ENCODE assay signal across 9 mouse cellular contexts in the genomic region with DNA sequence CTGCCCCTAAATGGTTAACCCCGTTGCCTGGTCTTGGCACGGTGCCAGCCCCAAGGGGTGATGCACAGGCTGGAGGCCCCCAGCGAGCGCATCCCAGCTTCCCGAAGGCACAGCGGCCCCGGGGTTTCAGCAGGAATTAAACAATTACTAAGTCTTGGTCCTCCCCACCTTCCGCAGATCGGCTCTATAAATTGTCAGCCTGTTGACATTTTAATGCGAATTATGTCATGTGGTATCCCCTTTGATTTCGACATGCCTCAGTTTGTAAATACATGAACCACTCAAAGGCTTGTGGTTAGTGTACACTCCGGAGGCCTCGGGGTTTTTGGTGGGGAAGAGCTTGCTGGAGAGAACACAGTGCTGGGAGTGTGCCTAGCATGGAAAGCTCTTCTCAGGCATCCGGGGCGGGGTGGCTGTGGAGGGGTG.
DNase-seq lines count a peak whose midpoint lies in the region; ATAC-seq and TF ChIP-seq lines count a peak whose summit lies in the region.
"Had no signal": no experiment of that assay in that cellular context is flagged by ENCODE, and none has a peak within 500 bp of the region (broad histone marks: within the 10 kb centered on the region; RNA-seq: fewer than 3 reads in every experiment).

No protein-coding gene starts in this region.

- no peaks in the 10 kb centered on the region for H3K9me3 ChIP-seq in embryonic facial prominence, embryonic 12.5 days
- no peaks in the 10 kb centered on the region for H3K9me3 ChIP-seq in embryonic facial prominence, embryonic 10.5 days
- H3K9me3 ChIP-seq in lung, postnatal 0 days (ENCODE audit: low read length), result no peaks in the 10 kb centered on the region

- DNase-seq in embryonic facial prominence, embryonic 10.5 days (ENCODE audit: low spot score), result no peak
- peak; percentile 18 for DNase-seq in thymus, postnatal 14 days
- no peak for DNase-seq in thymus, adult 18-20 months
- DNase-seq in lung, postnatal 0 days (ENCODE audit: low spot score), result peak; percentile 89
- DNase-seq in urinary bladder, postnatal 25 days (ENCODE audit: low spot score), result peak; percentile 33
- no peak for DNase-seq in c-Kit-positive CD71-positive TER-119-positive erythroid progenitor cells, embryonic 14.5 days (ENCODE audit: low spot score)
- DNase-seq in right cerebral cortex, adult 2 months (ENCODE audit: low spot score in 2 of 2), result no peak

- no peak overlapping the region for H3K4me3 ChIP-seq in embryonic facial prominence, embryonic 12.5 days
- H3K4me3 ChIP-seq in embryonic facial prominence, embryonic 10.5 days, result no peak overlapping the region
- H3K4me3 ChIP-seq in lung, postnatal 0 days (ENCODE audit: low read depth, low read length), result no peak overlapping the region

- no peak overlapping the region for H3K9ac ChIP-seq in embryonic facial prominence, embryonic 12.5 days
- no peak overlapping the region for H3K9ac ChIP-seq in lung, postnatal 0 days (replicated peaks; ENCODE audit: low read depth)

- TF ChIP-seq EP300 in lung, postnatal 0 days (IDR thresholded peaks at IDR 0.05), result peak; percentile 44; the same call in 1 of the 2 replicates

- peak overlapping the region; percentile 17; the same call in 1 of the 2 replicates for H3K27ac ChIP-seq in embryonic facial prominence, embryonic 12.5 days
- no peak overlapping the region for H3K27ac ChIP-seq in embryonic facial prominence, embryonic 10.5 days (replicated peaks)
- peak overlapping the region; percentile 43; the same call in 1 of the 2 replicates for H3K27ac ChIP-seq in lung, postnatal 0 days (ENCODE audit: low read length)

- 0 out of 2 replicates have a peak, but pooled peaks have one; percentile 53 for ATAC-seq in embryonic facial prominence, embryonic 12.5 days (ENCODE audit: insufficient number of reproducible peaks, insufficient read depth, low FRiP score, low TSS enrichment)
- ATAC-seq in lung, postnatal 0 days, result peak; percentile 67

- H3K4me2 ChIP-seq in embryonic facial prominence, embryonic 12.5 days (replicated peaks), result 0 out of 2 replicates have a peak overlapping the region, but pooled peaks have one; percentile 11
- H3K4me2 ChIP-seq in lung, postnatal 0 days (replicated peaks; ENCODE audit: low read depth, low read length), result peak overlapping the region; percentile 37; the same call in 1 of the 2 replicates

- no peaks in the 10 kb centered on the region for H3K27me3 ChIP-seq in embryonic facial prominence, embryonic 12.5 days
- no peaks in the 10 kb centered on the region for H3K27me3 ChIP-seq in embryonic facial prominence, embryonic 10.5 days (replicated peaks; ENCODE audit: low read depth, poor library complexity, severe bottlenecking)
- H3K27me3 ChIP-seq in lung, postnatal 0 days (replicated peaks; ENCODE audit: insufficient read depth, low read length), result no peaks in the 10 kb centered on the region
- H3K27me3 ChIP-seq: CH12.LX had no signal

- no peaks in the 10 kb centered on the region for H3K36me3 ChIP-seq in embryonic facial prominence, embryonic 12.5 days
- H3K36me3 ChIP-seq in embryonic facial prominence, embryonic 10.5 days (replicated peaks), result peaks cover 21% of the 10 kb centered on the region
- no peaks in the 10 kb centered on the region for H3K36me3 ChIP-seq in lung, postnatal 0 days (ENCODE audit: insufficient read depth, low read length)

- peaks cover 44% of the 10 kb centered on the region for H3K4me1 ChIP-seq in embryonic facial prominence, embryonic 12.5 days
- H3K4me1 ChIP-seq in embryonic facial prominence, embryonic 10.5 days, result peaks cover 65% of the 10 kb centered on the region
- peaks cover 31% of the 10 kb centered on the region; the same call in 1 of the 2 replicates for H3K4me1 ChIP-seq in lung, postnatal 0 days (ENCODE audit: insufficient read depth, low read depth, low read length)

- WGBS in embryonic facial prominence, embryonic 12.5 days, result 52% methylated on average over 15 of the region's 15 CpGs
- 88% methylated on average over 15 of the region's 15 CpGs for WGBS in embryonic facial prominence, embryonic 10.5 days
- 9% methylated on average over 15 of the region's 15 CpGs for WGBS in lung, postnatal 0 days

- TF ChIP-seq CTCF in lung, postnatal 0 days (IDR thresholded peaks at IDR 0.05), result no peak

Comparison
In these comparisons a context has a peak if more than half of its experiments do, and no peak if none do; other contexts are left out.
1. DNase-seq: peak in thymus, postnatal 14 days (single experiment), lung, postnatal 0 days (single experiment) and urinary bladder, postnatal 25 days (single experiment); none in embryonic facial prominence, embryonic 10.5 days (single experiment), thymus, adult 18-20 months (0 of 2), c-Kit-positive CD71-positive TER-119-positive erythroid progenitor cells, embryonic 14.5 days (single experiment) and right cerebral cortex, adult 2 months (0 of 2).